Mouse (Mus musculus) telencephalon, adult 2 months (tissue): ENCODE measurements around the gene Rac2.
A peak's percentile ranks its signal among the peaks of the same experiment; 100 is the strongest.

ENCODE experiments used
- DNase-seq: peaks from one replicate; pipeline ENCODE4 v3.0.0-alpha.2; 2011; ENCODE audit warnings: low read depth, low spot score

Rac2 gene

DNA sequence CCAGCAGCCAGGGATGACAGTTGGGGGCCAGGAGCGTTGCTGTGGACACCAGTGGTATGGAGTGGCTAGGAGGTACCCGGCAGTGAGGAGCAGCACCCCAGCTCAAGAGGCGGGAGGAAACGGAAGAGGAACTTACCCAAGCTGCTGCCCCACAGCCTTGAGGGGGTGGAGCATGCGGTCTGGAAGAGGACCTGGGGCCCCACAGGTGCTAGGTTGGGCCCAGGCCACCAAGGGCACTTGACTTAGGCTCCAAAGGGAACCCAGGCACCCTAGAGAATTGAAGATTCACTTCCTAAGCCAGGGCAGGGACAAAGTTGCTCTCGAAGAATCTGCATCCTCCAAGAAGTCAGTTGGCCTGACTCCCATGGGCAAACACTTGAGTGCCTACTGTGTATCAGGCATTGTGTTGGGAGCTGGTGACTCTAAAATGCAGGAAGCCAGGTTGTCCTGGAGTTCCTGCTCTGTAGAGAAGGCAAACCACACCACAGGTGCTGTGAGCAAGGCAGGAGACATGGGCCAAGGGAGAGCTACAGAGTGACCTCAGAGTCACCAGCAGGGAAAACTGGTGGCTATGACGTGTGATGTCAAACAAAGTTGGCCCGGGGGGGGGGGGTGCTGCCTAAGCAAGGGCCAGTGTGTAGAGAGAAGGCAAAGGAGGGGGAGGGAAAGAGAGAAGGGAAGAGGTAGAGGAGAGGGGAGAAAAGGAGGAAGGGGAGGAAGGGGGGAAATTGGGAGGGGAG lies at the start of gene Rac2:
Gene Rac2, minus strand, starts transcription at position 126 of the 740 bp plus-strand sequence.
- DNase-seq, result no peak

DNA sequence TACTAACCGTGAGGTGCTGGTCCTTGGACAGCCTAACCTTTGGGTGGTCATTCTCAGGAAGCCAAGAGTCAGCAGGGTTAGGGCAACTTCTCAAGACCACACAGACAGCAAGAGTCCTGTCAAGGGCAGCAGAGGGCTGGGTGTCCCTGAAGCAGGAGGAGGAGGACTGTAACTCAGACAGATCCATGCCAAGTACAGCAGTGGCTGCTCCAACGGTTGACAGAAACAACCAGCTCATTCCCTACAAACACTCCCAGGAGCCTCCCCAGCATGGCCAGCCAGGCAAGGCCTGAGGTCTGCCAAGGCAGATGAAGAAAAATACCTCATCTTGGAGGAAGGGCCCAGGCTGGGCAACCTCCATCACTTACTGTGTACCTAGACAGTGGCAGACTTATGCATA lies 44.4 kb upstream of the Rac2 start:
- no peak for DNase-seq

DNA sequence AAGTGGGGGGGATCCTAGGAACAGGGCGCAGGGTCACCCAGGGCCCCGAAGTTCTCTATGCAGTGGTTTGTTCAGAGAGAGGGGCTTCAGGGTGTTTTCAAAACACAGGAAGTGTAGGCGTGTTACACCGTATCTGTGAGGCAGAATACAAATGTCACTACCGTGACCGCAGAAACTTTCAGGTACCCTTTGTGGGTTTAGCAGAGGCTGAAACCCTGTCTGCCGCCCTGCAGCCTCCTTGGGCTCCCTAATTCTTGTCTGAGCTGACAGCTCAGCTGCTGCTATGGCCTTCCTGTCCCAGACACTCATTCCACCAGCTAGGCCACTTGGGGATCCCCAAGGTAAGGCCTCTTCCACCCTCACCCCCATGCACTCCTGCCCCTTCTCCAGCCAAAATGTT lies 42.0 kb upstream of the Rac2 start:
- DNase-seq, result no peak

DNA sequence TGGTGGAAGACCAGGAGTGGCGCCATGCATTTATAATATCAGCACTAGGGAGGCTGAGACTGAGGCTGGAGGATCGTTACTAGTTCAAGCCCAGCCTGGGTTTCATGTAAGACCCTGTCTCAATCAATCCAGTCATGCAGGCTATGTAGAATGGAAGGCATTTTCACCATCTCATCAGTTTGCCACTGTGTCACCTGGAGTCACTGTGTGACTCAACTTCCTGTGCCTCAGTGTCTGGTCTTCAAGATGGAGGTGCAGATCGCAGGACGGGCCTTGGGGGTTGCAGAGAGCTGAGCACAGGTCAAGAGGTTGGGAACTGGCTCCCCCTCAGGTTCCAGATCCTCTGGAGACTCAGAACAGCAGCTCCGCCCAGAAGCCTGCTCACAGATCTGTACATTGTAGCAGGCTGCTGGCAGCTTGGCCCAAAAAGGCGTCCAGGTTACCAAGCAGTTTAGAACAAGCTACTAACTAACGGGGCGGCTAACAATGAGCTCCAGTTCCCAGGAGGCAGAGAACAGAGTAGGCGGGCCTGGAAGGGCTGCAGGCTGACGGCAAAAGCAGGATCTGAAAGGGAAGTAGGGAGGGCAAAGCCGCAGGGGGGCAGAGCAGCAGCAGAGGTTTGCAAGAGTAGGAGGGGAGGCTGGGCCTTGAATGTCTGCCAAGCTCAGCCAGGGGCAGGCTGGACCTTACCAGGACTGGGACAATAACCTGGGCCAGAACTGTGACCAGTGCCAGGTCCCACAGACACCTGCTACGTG lies 38.3 kb upstream of the Rac2 start:
- peak; percentile 79 for DNase-seq

DNA sequence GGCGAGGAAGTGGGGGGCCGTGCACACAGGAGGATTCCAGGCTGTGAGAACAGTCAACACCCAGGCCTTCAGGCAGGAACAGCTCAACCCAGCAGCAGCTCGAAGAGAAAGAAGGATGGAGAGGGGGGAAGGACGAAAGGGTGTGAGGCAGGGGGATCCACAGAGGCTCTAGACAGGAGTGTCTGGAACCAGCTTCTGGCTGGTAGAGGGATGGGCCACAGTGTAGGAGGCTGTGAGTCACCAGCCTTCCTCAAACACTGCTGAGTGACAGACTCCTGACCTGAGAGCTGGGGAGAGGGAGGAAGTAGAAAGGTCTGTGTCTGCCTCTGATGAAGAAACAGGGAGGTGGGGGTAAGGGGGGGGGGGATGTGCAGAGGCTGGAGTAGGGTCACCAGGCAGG lies 34.9 kb upstream of the Rac2 start:
- DNase-seq, result no peak

DNA sequence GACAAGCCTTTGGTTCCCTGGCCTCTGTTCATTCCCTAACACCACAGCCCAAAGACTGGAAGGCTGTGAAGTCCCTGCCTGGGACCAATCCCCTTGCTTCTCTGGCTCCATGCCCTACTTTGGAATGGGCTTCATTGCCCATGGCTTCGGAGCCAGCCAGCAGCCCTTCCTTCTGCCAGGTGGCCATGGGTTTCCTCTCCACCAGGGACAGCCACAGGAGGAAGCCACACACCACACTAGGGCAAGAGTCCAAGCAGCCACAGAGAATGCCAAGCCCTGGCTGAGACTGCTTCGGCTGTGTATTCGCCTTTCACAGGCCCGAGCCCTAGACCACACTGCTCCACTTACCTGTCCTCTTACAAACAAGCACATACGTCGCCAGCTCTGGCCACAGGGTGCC lies 33.5 kb upstream of the Rac2 start:
- no peak for DNase-seq

DNA sequence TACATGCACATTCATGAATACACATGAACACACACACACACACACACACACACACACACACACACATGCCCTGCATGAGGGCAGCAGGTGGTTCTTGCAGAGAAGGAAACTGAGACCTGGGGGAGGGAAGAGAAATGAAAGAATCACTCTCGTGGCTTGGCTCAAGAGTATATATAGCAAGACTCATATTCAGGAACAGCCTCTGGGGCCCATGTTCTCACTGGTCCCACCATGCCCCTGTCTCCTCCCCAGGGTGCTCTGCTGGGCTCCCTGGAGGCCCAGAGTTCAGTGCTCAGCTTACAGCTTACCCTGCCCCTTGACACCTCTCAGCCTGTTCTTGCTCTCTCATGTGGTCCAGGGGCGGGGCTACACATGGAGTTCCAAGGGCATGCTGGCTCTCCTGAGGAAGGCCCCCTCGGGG lies 32.8 kb upstream of the Rac2 start:
- DNase-seq, result no peak

DNA sequence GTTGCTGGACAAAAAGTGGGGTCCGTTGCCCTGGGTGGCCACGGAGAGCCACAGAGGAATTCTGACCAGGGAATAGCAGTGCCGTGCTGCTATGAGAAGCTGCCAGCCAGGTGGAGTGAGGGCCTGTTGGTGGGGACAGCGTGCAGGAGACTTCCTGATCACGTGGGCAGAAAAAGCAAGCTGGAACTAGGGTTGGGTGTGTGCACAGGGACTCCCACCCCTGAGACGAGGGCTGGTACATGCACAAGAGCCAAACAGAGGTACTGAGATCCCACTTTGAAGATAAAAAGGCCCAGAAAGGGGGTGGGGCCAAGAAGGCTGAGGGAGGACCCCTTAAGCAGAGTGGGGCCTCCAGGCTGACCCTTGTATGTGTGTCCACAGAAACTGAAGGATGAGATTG lies 31.7 kb upstream of the Rac2 start:
- DNase-seq, result no peak

DNA sequence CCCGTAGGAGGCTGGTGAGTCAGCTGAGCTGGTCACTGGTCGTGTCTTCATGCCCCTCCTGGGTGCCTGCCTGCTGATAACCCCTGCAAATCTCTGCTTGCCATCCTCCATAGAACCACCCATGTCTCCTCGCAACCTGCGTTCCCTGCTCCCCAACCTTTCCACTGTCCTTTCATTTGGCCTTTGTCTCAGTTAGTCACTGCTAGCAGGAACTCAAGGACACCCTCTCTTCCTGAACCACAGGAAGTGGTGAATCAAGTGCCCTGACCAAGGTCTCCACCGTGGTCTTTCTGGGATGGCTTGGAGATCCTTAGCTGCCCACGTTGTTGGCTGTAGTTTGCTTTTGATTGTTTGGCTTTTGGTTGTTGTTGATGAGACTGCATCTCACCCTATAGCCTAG lies 28.6 kb upstream of the Rac2 start:
- DNase-seq, result no peak

DNA sequence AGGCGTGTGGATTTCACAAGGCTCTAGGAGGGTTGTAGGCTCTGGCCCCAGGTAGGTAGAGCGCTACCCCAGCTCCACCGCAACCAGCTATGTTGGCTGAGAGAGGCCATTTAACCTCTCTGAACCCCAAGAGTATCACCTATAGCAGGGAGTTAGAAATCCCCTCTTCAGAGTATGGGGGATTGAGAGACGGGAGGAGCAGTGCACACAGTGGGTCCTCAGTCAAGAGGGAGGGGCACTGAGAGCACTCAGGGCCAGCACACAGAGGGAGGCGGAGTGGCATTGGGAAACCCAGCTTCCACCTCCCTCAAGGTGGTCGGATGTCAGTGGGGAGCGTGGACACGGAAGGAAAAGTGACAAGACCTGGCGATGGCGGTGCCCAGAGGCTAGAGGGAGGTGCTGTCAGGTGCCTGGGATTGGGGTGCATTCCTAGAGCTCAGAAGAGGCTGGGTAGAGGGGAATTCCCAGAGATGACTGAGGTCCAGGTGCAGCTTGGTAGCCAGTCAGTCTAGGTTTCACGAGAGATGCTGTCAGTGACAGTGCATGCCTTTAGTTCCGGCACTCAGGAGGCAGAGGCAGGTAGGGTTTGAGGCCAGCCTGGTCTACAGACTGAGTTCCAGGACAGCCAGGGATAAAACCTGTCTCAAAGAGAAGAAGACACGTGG lies 27.1 kb upstream of the Rac2 start:
- no peak for DNase-seq

DNA sequence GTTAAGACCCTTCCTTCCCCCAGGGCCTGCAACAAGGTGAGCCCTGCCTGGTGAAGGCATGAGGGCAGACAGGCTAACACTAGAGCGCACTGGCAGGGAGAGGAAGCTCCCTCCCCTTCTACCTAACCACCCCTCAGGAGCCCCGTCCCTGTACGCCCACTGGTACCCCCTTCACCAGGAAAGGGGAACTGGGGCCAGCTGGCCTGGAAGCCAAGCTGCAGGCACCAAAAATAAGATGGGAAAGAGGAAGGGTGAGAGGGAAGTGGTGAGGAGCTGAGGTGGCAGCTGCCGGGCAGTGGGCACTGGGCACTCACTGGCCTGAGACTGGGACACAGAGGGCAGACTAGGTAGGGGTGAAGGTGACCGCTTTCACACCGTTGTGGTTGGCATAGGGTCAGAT lies 26.5 kb upstream of the Rac2 start:
- no peak for DNase-seq

DNA sequence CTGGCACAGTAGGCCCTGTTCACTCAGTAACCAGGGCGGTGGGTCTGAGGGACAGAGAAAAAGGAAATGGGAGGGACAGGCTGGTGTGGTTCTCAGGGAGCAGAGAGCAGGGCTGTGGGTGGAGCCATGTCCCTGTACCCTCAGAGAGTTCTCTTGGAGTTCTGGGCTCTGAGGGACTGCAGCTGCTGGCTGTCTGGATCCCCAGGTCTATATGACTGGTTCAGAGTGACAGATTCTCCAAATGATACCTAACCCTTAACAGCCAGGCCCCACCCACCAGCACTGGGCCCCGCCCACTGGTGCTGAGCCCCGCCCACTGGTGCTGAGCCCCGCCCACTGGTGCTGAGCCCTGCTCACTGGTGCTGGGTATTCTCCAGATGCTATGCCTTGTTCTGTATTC lies 25.1 kb upstream of the Rac2 start:
- DNase-seq, result no peak

DNA sequence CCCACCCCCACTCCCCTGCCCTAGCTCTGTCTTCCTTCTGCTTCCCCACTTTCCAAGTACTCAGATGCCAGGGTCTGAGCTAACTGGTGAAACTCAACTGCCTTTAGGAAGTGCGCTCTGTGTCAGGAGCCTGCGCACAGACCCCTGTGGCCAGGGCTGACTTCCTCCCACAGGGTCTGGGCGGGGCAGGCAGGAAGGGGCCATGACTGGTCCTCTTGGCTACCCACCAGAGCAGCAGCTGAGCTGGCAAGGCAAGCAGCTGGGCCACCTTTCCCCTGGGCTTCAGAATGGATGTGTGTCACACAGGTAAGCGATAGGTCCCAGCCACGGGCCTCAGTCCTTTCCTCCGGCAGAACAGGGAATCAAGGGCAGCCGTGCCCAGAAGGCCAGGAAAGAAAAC lies 24.3 kb upstream of the Rac2 start, which contains the start of gene Cyth4:
Gene Cyth4, plus strand, starts transcription at position 134 of the 400 bp plus-strand sequence.
- DNase-seq, result no peak

DNA sequence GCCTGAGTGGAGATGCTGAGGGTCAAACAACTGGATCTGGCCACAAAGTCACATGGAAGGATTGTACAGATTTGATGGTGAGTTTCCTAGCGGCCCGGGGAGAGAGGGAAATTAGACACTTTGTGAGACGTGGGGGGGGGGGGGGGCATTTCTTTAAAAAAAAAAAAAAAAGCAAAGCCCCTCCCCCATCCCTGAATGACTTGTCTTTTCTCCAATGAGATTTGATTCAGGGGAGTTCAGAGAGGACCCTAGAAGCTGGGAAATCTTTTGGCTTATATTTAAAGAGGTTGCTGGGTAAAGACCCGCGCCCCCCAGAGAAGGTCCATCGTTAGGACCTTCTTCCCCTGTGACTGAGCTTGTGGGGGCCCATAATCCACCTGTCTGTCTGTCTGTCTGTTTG lies 23.9 kb upstream of the Rac2 start:
- no peak for DNase-seq

DNA sequence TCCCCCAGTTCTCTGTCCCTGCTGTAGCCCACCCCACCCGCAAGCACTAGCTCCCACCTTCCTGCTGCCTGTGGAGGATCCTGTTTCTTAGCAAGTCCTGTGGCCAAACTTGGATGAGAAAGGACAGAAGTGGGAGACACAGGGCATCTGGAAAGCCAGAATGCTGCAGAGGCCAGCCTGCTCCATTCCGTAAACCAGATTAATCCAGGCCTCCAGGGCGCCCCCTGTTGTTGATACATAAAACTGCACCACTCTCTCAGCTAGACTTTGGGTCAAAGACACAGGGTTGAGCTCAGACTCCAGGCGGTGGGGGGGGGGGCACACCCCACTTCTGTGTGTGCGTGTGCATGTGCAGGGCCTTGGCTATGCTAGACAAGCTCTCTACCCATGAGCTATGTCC lies 22.9 kb upstream of the Rac2 start:
- no peak for DNase-seq

DNA sequence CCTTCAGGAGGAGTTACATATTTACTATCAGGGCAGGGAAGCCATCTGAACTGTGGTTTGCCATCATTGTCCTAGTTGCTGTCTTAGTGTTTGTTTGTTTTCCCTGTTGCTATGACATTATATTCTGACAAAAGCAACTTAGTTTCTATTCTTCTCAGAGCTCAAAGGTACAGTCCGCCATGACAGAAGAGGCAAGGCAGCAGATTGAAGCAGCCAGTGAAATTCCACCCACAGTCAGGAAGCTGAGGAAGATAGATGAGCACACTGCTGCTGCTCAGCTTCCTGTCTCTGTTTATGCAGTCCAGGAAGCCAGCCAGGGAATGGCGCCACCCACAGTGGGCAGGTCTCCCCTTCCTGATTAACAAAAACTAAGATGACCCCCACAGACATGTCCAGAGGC lies 22.2 kb upstream of the Rac2 start:
- DNase-seq, result no peak

DNA sequence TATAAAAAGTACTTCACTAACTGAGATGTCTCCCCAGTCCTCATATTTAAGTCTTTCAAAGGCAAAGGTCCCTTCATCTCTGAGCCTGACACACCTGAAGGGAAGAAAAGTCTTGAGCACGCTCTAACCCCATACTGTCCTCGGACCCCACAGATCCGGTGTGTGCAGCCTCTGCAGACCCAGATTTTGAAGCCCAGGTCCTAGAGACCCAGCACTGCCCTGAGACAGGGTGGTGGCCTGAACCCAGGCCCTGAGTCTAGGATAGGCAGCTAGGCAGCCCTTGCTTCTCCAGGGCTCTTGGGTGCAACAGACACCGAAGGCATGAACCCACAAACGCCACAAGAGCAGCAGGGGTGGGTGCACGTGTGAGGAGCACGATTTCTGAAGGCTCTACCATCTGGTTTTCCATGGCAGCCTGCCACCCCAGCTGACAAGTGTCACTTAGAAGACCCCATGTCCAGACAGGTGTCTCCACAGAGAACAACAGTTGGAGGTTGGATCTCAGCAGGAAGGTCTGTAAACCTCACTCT lies 21.4 kb upstream of the Rac2 start:
- no peak for DNase-seq

DNA sequence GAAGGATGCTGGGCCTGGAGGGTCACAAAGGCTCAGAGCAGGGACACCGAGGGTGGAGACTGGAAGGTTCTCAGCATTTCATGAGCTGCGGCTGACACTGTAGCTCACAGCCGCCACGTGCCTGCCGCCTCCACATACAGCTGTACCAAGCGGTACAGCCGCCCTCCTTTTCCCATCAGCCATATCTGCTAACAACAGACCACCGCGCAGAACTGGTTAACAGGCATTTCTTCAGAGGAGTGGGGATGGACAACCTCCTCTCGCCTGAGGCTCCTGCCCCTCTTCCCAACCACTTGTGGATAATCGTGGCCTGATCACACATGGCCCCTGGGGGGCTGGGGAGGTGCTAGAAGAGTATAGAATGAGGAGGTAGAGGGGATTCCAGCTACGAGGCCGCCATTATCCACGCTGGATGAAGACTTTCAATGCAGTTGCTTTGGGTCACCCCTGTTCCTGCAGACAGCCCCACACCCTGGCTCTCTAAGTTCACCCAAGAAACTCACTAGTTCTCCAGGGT lies 19.9 kb upstream of the Rac2 start:
- DNase-seq, result no peak

DNA sequence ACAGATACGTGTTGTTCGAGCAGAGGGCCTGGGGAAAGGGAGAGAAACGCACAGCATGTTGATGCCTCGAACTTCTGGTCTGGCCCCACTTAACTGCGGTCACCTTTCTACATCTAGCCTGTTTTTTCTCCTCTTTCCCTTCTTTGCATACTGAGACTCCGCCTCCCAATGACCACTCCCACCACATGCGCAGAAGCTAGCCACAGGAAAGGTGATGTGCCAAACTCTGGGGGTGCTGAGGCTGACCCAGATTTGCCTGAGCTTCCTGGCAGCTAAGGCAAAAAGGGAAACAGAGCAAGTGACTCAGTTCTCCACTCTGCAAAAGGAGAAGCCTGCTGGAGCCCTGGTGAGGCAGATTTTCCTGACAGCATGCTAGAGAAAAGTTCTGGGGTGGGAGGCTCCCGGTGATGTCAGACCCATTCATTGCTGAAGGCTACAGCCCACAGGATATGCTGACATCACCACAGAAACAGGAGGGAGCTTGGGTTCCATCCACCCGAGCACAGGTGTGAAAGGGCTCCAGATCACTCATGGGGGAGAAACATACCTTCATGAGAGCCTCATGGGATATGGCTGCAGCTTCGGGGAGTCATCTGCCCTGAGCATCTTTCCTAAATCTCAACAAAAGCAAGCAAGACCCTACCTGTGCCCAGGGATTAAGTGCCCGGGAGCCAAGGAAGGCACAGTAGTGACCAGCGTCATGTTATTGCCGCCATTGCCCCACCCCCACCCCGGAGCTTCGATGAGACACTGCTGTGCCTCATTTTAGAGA lies 19.3 kb upstream of the Rac2 start:
- DNase-seq, result no peak

DNA sequence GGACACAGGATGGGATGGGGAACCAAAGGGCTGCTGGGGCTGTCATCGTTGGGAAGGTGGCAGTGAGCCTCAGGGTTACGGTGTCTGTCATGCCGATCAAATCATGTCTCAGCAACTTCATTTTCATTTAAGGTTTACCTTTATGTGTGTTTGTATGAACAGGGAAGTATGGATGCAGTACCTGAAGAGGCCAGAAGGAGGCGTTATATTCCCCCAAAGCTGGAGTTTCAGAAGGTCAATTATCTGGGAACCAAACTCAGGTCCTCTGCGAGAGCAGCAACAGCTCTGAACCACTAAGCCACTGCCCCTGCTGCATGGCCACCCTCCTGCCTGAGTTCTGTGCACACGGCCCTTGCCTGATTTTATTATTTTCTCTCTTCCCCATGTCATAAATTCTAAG lies 18.2 kb upstream of the Rac2 start:
- no peak for DNase-seq

DNA sequence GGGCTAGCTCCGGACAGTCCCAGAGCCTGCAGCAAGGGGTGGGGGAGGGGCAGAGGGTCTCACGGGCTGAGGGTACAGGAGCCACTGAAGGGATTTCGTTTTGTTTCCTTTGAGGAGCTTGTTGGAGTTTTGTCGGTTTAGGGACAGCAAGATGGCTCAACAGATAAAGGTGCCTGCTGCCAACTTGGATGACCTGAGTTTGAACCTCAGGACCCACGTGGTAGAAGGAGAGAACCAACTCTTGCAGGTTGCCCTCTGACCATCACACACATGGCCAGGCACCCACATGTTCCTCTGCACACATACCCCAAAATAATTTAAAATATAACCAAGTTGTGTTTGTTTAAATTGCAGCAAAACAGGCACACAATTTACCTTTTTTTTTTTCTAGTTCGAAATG lies 17.4 kb upstream of the Rac2 start:
- DNase-seq, result no peak

DNA sequence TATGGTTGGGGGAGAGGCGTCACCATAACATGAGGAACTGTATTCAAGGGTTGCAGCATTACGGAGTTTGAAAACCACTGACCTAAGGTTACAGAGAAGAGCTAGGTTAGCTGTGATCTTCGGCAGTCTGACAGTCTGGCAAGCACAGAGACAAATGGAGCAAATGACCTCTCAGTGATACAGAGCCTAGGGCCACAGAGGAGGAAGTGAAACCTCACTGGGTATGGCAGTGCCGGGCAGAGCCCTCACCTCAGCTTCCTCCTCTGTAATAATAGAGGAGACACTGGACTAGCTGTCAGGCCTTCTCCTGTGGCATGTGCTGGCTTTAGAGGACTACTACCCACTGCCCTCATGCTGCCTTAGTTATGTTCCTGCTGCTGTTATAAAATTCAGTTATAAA lies 16.3 kb upstream of the Rac2 start:
- no peak for DNase-seq
